Mouse (Mus musculus) CD4-positive, CD25-positive, alpha-beta regulatory T cell, adult 4 months (primary cell): ENCODE data around the gene Gm7030. TPM values are rescaled to one million over a fixed set of nuclear protein-coding genes. Genes with fewer than 3 reads are reported as not detected.
"Not testable (repeated sequence)": the region's sequence is repeated elsewhere in the genome, so short reads cannot be mapped to it uniquely, and the experiment has no call there.

ENCODE experiments used
- ATAC-seq: one replicate; pipeline ENCODE4 v1.8.0; 2017
- polyA plus RNA-seq, 2 experiments: library from polyadenylated mRNA; unstranded; fragments of 100-300 nt; shearing (Covaris generic); gene quantifications; one replicate each; pipeline ENCODE4 v1.2.1; 2017

Gm7030 gene
- polyA plus RNA-seq, 2 experiments from 2014 or later, result 0.62 TPM; not detected in 1

- not testable (repeated sequence) for ATAC-seq
Measured at GRCm38 (mm10) chr17:36135421-36136231, 6.4 kb upstream of the Gm7030 start.

GRCm38 (mm10) chr17:36131516-36132265 lies 2.5 kb upstream of the Gm7030 start:
- ATAC-seq, result no peak

GRCm38 (mm10) chr17:36128525-36128924 lies 700 bp downstream of the Gm7030 start:
- ATAC-seq, result not testable (repeated sequence)

GRCm38 (mm10) chr17:36124111-36124510 lies 5.1 kb downstream of the Gm7030 start:
- ATAC-seq, result not testable (repeated sequence)

- ATAC-seq, result peak; percentile 97
Measured at GRCm38 (mm10) chr17:36121352-36122020, 7.7 kb downstream of the Gm7030 start, which contains the start of gene Gm19684. Gene Gm19684 (plus strand): TSS chr17:36121678.

- ATAC-seq, result not testable (repeated sequence)
Measured at GRCm38 (mm10) chr17:36120839-36121238, 8.4 kb downstream of the Gm7030 start.

- not testable (repeated sequence) for ATAC-seq
Measured at GRCm38 (mm10) chr17:36116545-36116944, 12.7 kb downstream of the Gm7030 start.

- peak; percentile 41 for ATAC-seq
Measured at GRCm38 (mm10) chr17:36113979-36114593, 15.1 kb downstream of the Gm7030 start.

- peak; percentile 88 for ATAC-seq
Measured at GRCm38 (mm10) chr17:36111510-36111868, 17.7 kb downstream of the Gm7030 start.

- peak; percentile 79 for ATAC-seq
Measured at GRCm38 (mm10) chr17:36110641-36111509, 18.4 kb downstream of the Gm7030 start.

- not testable (repeated sequence) for ATAC-seq
Measured at GRCm38 (mm10) chr17:36110129-36110528, 19.1 kb downstream of the Gm7030 start.

- not testable (repeated sequence) for ATAC-seq
Measured at GRCm38 (mm10) chr17:36102091-36102490, 27.1 kb downstream of the Gm7030 start.

GRCm38 (mm10) chr17:36099603-36100002 lies 29.6 kb downstream of the Gm7030 start:
- not testable (repeated sequence) for ATAC-seq

GRCm38 (mm10) chr17:36093936-36094335 lies 35.3 kb downstream of the Gm7030 start:
- ATAC-seq, result no peak

GRCm38 (mm10) chr17:36092520-36092919 lies 36.7 kb downstream of the Gm7030 start:
- ATAC-seq, result not testable (repeated sequence)

GRCm38 (mm10) chr17:36091933-36092332 lies 37.3 kb downstream of the Gm7030 start:
- ATAC-seq, result not testable (repeated sequence)

- not testable (repeated sequence) for ATAC-seq
Measured at GRCm38 (mm10) chr17:36085976-36086375, 43.2 kb downstream of the Gm7030 start.

- ATAC-seq, result peak; percentile 58
Measured at GRCm38 (mm10) chr17:36083870-36084451, 45.3 kb downstream of the Gm7030 start.

GRCm38 (mm10) chr17:36083266-36083869 lies 45.9 kb downstream of the Gm7030 start:
- peak; percentile 70 for ATAC-seq

GRCm38 (mm10) chr17:36082519-36083232 lies 46.5 kb downstream of the Gm7030 start:
- not testable (repeated sequence) for ATAC-seq
